Mouse (Mus musculus) embryonic facial prominence, embryonic 12.5 days (tissue): ENCODE measurements around the gene Unc13a. TPM values are rescaled to one million over a fixed set of nuclear protein-coding genes. Genes with fewer than 3 reads are reported as not detected.
A peak's percentile ranks its signal among the peaks of the same experiment; 100 is the strongest.

Experiments
- ATAC-seq: fragments of 200-750 bp; cut with Nextera tagmentation; 2 replicates; pipeline ENCODE4 v1.8.0; 2017; ENCODE audit not compliant: insufficient number of reproducible peaks, insufficient read depth, low FRiP score, low TSS enrichment
- H3K27ac ChIP-seq: fragments of 300-500 bp; sonication (generic); 2 replicates; pipeline ENCODE4 v1.5.1; 2016; ENCODE audit warnings: mild to moderate bottlenecking
- H3K27me3 ChIP-seq: fragments of 300-500 bp; sonication (generic); 2 replicates; pipeline ENCODE4 v1.6.1; 2016; ENCODE audit warnings: mild to moderate bottlenecking, moderate library complexity
- H3K36me3 ChIP-seq: fragments of 300-500 bp; sonication (generic); 2 replicates; pipeline ENCODE4 v1.6.1; 2016; ENCODE audit warnings: mild to moderate bottlenecking
- H3K4me1 ChIP-seq: fragments of 300-500 bp; sonication (generic); 2 replicates; pipeline ENCODE4 v1.6.1; 2016
- H3K4me2 ChIP-seq: fragments of 300-500 bp; sonication (generic); replicated peaks from 2 replicates; pipeline ENCODE4 v1.6.1; 2016; ENCODE audit warnings: mild to moderate bottlenecking, moderate library complexity
- H3K4me3 ChIP-seq: fragments of 300-500 bp; sonication (generic); 2 replicates; pipeline ENCODE4 v1.5.1; 2016; ENCODE audit warnings: mild to moderate bottlenecking
- H3K9ac ChIP-seq: fragments of 300-500 bp; sonication (generic); 2 replicates; pipeline ENCODE4 v1.6.1; 2016; ENCODE audit warnings: mild to moderate bottlenecking, moderate library complexity
- H3K9me3 ChIP-seq: fragments of 300-500 bp; sonication (generic); 2 replicates; pipeline ENCODE4 v1.6.1; 2016; ENCODE audit warnings: mild to moderate bottlenecking, moderate library complexity
- WGBS: fragments of 180-500 bp; shearing (Covaris S2); methylation state at CpG from one replicate; pipeline ENCODE4 v1.1.7; 2016; 5-methylcytosine and 5-hydroxymethylcytosine counted together
- polyA plus RNA-seq: library from polyadenylated mRNA; unstranded; fragments of >200 nt; fragmentation: Nextera tagmentation; extraction: Ambion mirVana; gene quantifications from 2 replicates; pipeline ENCODE4 v1.2.1, GENCODE M21; 2016

The Unc13a gene
- polyA plus RNA-seq, 1 experiment from 2014 or later, result 1.9 TPM

DNA sequence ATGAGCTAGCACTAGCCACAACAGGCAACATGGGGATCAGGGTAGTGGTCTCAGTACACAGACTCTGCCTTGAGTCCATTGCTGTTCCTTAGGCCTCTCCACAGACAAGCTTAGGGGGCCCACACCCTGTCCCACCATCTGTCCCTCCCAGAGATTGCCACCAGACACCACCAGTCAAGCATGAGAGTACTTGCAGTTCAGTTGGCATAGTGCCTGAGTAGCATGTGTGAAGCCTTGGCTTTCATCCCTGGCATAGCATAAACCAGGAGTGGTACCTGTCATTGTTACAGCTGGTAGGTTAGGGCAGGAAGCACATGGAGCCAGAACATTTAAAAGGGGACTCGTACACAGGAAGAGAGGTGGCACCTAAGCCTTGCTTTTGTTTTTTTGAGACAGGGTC lies 11.8 kb downstream of the Unc13a start:
- H3K9me3 ChIP-seq, result no peaks in the 10 kb centered on the region
- peaks cover 74% of the 10 kb centered on the region for H3K27me3 ChIP-seq
- H3K4me2 ChIP-seq, result no peak overlapping the region
- no peaks in the 10 kb centered on the region for H3K36me3 ChIP-seq
- H3K4me1 ChIP-seq, result 0 out of 2 replicates have a peak, but pooled peaks cover under 1% of the 10 kb centered on the region
- H3K4me3 ChIP-seq, result no peak overlapping the region
- ATAC-seq, result no peak
- H3K27ac ChIP-seq, result no peak overlapping the region
- no peak overlapping the region for H3K9ac ChIP-seq
- 71% methylated on average over 1 of the region's 1 CpGs for WGBS

DNA sequence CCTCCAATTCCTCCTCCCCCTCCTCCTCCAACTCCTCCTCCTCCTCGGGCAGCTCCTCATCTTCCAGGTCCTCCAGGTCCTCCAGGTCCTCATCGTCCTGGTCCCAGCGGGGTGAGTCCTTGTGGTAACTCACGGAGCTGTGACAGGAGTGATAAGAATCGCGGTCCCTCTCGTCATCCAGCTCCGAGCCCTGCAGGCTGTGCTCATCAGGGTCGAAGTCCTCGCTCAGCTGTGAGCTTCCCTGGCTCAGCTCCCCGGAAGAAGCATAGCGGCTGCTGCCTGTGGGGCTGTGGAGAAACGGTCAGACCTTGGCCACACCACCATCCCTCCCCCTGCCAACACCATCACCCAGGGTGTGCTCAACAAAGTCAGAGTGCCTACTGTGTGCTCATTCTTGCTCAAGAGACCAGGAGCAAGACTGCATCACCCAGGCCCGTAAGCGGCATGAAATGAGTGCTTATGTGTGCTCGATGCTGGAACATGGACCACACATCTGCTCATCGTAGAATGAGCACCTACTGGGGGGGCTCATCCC lies 13.0 kb downstream of the Unc13a start:
- H3K27me3 ChIP-seq, result peaks cover 86% of the 10 kb centered on the region
- H3K9ac ChIP-seq, result no peak overlapping the region
- H3K36me3 ChIP-seq, result no peaks in the 10 kb centered on the region
- no peak overlapping the region for H3K4me3 ChIP-seq
- 0 out of 2 replicates have a peak, but pooled peaks cover 5% of the 10 kb centered on the region for H3K4me1 ChIP-seq
- no peak overlapping the region for H3K27ac ChIP-seq
- no peak overlapping the region for H3K4me2 ChIP-seq
- WGBS, result 32% methylated on average over 17 of the region's 17 CpGs
- no peaks in the 10 kb centered on the region for H3K9me3 ChIP-seq
- no peak for ATAC-seq

DNA sequence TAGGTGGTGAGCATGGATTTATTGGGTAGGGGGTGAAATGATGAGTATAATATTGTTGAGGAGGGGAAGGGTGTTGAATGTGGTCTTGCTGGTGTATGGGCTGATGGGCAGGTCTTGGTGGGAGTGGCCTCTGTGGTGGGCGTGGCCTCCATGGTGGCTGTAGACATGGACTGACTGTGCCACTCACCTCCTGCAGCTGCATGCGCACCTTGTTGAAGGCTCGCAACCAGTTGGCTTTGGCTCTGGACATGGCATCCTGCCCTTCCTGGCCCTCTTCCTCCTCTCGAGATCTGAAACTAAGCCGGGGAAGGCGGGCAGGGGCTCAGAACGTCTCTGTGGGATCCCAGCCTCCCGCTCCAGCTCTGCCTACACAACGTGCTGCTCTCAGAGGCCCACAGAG lies 13.7 kb downstream of the Unc13a start:
- Histone ChIP-seq H3K4me3 (no peak overlapping the region), H3K27me3 (peaks cover 93% of the 10 kb centered on the region), H3K4me2 (no peak overlapping the region), H3K9ac (no peak overlapping the region), H3K27ac (no peak overlapping the region), H3K36me3 (no peaks in the 10 kb centered on the region), H3K9me3 (no peaks in the 10 kb centered on the region), H3K4me1 (0 out of 2 replicates have a peak, but pooled peaks cover 5% of the 10 kb centered on the region)
- WGBS, result 18% methylated on average over 9 of the region's 9 CpGs
- no peak for ATAC-seq

DNA sequence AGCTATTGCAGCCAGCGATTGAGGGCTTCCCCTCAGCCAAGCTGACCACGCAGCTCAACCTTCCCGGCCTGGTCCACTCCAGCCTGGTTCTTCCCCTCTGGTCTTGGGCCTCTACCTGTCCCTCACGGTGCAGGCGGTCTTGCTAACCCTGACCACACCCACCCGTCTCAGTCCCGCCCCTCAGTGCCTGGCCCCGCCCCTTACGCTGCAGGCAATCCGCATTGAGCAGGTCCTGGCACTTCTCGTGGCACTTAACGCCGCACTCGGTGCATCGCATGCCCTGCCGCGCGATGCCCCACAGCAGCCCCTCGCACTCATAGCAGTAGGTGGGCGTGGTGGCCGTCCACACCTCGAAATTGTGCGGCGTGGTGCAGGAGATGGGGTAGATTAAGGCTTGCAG lies 17.0 kb downstream of the Unc13a start:
- Histone ChIP-seq H3K9ac (no peak overlapping the region), H3K4me3 (peak overlapping the region; percentile 9; the same call in 1 of the 2 replicates), H3K27me3 (peaks cover 78% of the 10 kb centered on the region), H3K4me1 (0 out of 2 replicates have a peak, but pooled peaks cover 5% of the 10 kb centered on the region), H3K9me3 (no peaks in the 10 kb centered on the region), H3K27ac (no peak overlapping the region), H3K4me2 (peak overlapping the region; percentile 23), H3K36me3 (no peaks in the 10 kb centered on the region)
- no peak for ATAC-seq
- WGBS, result 2% methylated on average over 24 of the region's 24 CpGs

DNA sequence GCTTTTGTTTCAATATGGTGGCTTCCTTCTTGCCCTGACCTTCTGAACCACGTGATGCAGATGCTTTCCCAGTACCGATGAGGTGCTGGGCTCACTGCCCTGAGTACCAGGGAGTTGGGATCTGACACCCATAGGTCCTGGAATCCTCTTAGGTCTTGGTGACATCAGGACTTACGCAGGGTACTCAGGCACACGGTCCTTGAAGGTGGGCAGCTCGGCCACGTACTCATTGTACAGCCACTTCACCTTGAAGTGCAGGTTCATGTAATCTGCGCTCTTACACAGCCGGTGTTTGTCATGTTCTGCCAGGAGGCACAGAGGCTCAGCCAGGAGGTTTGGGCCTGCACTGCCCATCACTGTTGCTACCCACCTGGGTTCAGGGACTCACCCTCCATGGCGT lies 26.0 kb downstream of the Unc13a start:
- ATAC-seq, result no peak
- no peak overlapping the region for H3K4me2 ChIP-seq
- WGBS, result 76% methylated on average over 9 of the region's 9 CpGs

DNA sequence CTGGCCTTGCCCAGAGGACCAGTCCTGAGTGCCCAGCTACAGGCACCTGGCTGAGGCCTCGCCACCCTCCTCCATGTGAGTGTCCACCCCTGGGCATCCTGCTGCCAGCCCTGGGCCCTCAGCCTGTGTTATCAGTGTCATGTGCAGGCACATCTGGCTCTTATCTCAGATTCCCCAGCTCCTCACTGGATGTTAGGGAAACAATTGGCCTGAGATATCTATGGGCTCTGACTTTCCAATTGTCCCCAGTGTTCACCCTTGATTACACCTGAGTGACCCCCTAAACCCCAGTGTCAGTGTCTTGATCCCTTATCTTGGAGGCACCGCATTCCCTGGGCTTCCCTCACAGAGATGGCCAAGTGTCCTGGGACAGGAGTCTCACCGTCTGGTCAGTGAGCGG lies 32.2 kb downstream of the Unc13a start:
- ATAC-seq, result no peak
- no peaks in the 10 kb centered on the region for H3K36me3 ChIP-seq
- H3K9ac ChIP-seq, result no peak overlapping the region
- peaks cover 5% of the 10 kb centered on the region; the same call in 1 of the 2 replicates for H3K4me1 ChIP-seq
- WGBS, result 90% methylated on average over 4 of the region's 4 CpGs
- H3K4me3 ChIP-seq, result no peak overlapping the region
- no peak overlapping the region for H3K27ac ChIP-seq
- H3K4me2 ChIP-seq, result no peak overlapping the region
- H3K9me3 ChIP-seq, result no peaks in the 10 kb centered on the region
- H3K27me3 ChIP-seq, result peaks cover 12% of the 10 kb centered on the region; the same call in 1 of the 2 replicates

More for the DNA sequence above, 26.0 kb downstream of the Unc13a start:
- no peaks in the 10 kb centered on the region for H3K36me3 ChIP-seq
- H3K27me3 ChIP-seq, result no peaks in the 10 kb centered on the region
- no peaks in the 10 kb centered on the region for H3K9me3 ChIP-seq
- H3K27ac ChIP-seq, result no peak overlapping the region
- H3K4me3 ChIP-seq, result no peak overlapping the region
- H3K4me1 ChIP-seq, result no peaks in the 10 kb centered on the region
- H3K9ac ChIP-seq, result no peak overlapping the region

DNA sequence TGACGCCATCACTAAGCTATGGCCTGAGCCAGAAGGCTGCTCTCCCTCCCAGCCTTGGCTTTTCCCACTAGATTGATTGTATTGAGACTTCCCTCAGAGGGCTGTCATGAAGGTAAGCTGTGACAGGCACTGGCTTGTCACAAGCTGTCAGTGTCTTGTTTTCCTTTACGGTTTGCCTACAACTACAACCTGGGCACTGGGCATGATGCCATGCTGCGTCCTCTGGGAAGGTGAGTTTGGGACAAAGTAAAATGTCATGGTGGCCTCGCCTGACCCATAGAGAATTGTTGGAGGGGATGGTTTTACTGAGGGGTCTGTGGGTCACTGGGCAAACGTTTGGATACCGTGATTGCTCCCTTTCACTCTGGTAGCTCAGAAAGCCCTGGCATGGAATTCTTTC lies 33.2 kb downstream of the Unc13a start:
- Histone ChIP-seq H3K27ac (no peak overlapping the region), H3K4me1 (peaks cover 8% of the 10 kb centered on the region; the same call in 1 of the 2 replicates), H3K27me3 (peaks cover 17% of the 10 kb centered on the region), H3K4me2 (no peak overlapping the region), H3K36me3 (no peaks in the 10 kb centered on the region), H3K4me3 (no peak overlapping the region), H3K9ac (no peak overlapping the region), H3K9me3 (no peaks in the 10 kb centered on the region)
- ATAC-seq, result no peak
- WGBS, result 71% methylated on average over 6 of the region's 6 CpGs

DNA sequence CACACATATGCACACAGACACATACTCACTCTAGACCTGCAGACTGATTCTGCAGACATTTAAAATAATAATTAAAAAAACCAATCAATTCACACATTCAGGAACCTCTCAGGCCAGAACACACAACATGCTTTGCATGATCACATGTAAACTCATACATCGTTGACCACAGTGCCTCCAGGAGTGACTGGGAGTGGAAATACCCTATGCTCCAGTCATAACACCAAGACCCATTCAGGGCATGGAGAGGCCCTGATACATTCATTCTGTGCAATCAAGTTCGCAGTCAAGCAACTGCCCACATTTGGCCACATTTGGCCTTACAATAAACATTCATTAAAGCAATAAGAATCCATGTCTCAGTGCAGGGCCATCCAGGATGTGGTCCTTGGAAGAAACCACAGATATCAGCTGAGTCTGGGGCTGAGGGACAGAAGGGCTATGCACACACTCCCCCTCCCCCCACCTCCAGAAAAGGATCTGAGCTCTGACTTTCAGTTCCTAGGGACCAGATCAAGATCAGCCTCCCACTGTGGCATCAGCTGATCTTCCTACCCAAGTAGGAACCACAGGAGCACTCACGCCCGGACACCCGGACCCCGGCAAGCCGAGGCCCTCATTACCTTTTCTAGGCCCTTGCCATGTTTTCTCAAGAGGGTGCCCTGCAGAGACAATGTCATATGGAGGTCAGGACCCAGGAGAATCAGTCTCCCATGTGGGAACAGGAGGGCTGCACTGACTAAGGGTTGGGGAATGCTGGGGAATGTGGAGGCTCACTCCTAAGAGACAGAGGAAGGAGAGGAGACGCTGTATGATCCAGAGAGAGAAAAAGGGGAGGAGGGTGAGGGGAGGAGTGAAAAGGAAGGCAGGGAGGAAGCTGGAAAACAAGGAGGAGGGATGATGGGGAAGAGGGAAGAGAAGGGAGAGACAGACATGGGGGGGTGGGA lies 34.1 kb downstream of the Unc13a start:
- H3K4me3 ChIP-seq, result no peak overlapping the region
- peaks cover 7% of the 10 kb centered on the region; the same call in 1 of the 2 replicates for H3K9me3 ChIP-seq
- H3K4me1 ChIP-seq, result peaks cover 8% of the 10 kb centered on the region; the same call in 1 of the 2 replicates
- no peak overlapping the region for H3K4me2 ChIP-seq
- no peak overlapping the region for H3K27ac ChIP-seq
- H3K9ac ChIP-seq, result no peak overlapping the region
- H3K27me3 ChIP-seq, result peaks cover 26% of the 10 kb centered on the region
- ATAC-seq, result no peak
- H3K36me3 ChIP-seq, result no peaks in the 10 kb centered on the region
- WGBS, result 63% methylated on average over 8 of the region's 8 CpGs

DNA sequence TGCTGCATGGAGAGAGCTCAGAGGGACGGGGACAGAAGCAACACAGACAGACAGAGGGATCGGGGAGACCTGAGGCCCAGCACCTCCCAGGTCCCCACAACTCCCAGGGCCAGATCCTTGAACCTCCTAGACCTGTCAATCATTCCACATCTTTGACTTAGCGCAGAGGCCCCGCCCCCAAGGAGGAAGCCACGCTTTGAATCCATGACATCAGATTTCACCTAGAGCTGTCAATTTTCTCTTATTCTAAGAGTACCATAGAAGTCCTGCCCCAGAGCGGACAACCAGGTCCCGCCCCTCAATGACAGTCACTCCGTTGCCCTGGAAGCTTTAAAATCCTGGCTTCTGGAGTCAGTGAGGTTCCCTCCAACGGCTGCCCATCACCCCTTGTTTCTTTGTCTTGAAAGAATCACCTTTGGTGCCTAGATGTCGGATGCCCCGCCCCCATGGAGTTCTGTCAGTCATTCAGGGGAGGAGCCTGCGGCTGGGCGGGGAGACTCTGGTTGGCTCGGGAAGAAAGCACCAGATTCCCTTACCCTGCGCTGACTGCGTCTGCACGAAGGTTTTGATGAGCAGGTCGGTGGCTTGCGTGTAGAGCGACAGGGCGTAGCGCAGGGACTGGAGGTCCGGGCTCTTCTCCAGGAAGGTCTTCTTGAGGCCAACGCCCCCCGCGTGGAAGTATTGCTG lies 37.4 kb downstream of the Unc13a start:
- Histone ChIP-seq H3K27me3 (peaks cover 41% of the 10 kb centered on the region), H3K9me3 (peaks cover 7% of the 10 kb centered on the region; the same call in 1 of the 2 replicates), H3K4me3 (peak overlapping the region; percentile 12; the same call in 1 of the 2 replicates), H3K4me1 (peaks cover 11% of the 10 kb centered on the region; the same call in 1 of the 2 replicates), H3K9ac (no peak overlapping the region), H3K36me3 (no peaks in the 10 kb centered on the region), H3K27ac (no peak overlapping the region), H3K4me2 (peak overlapping the region; percentile 41)
- WGBS, result 1% methylated on average over 26 of the region's 26 CpGs
- ATAC-seq, result no peak

DNA sequence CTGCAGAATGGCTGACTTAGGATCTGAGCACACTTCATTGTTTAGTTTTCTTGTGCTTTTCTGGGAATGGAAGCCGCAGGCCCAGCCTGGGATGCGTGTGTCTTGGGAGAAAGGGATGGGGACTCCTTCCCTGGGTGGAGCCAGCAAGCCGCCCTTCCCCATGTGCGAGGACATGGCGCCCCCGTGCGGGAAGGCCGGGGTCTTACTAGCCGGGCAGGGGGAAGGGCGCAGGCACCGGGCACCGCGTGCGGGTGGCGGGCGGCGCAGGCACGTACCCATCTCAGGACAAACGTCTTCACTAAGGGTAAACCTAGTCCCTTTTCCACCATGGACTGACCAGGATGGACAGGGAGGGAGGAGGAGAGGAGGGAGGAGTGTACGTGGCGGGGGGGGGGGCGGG lies 38.4 kb downstream of the Unc13a start:
- ATAC-seq, result no peak
- H3K27ac ChIP-seq, result no peak overlapping the region
- 12% methylated on average over 19 of the region's 22 CpGs for WGBS
- peaks cover 20% of the 10 kb centered on the region for H3K4me1 ChIP-seq
- no peak overlapping the region for H3K9ac ChIP-seq
- no peaks in the 10 kb centered on the region for H3K36me3 ChIP-seq
- peaks cover 7% of the 10 kb centered on the region; the same call in 1 of the 2 replicates for H3K9me3 ChIP-seq
- peaks cover 40% of the 10 kb centered on the region for H3K27me3 ChIP-seq
- H3K4me3 ChIP-seq, result no peak overlapping the region
- peak overlapping the region; percentile 41; the same call in 1 of the 2 replicates for H3K4me2 ChIP-seq

DNA sequence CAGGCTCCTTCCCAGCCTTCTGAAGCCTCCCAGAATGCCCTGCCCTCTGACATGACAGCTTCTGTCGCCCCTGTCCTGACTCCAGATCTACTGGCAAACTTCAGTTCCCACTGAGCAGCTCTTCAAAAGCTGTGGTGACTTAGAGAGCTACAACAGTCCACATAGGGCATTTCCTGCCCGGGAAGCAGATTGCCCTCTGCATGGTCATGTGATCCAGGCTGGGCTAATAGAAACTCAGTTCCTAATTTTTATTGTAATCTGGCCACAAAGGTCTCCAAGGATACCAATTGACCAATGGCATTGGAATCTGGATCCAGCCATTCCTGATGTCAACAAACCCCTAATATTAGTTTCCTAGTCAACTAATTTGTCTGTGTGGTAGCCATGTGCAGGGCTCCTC lies 39.7 kb downstream of the Unc13a start:
- H3K9ac ChIP-seq, result no peak overlapping the region
- H3K27ac ChIP-seq, result no peak overlapping the region
- ATAC-seq, result no peak
- peaks cover 40% of the 10 kb centered on the region for H3K27me3 ChIP-seq
- H3K9me3 ChIP-seq, result peaks cover 7% of the 10 kb centered on the region; the same call in 1 of the 2 replicates
- WGBS, result 71% methylated on average over 2 of the region's 2 CpGs
- peaks cover 28% of the 10 kb centered on the region for H3K4me1 ChIP-seq
- H3K4me3 ChIP-seq, result no peak overlapping the region
- no peak overlapping the region for H3K4me2 ChIP-seq
- H3K36me3 ChIP-seq, result no peaks in the 10 kb centered on the region
